Mouse (Mus musculus) kidney, adult 2 months (tissue): ENCODE measurements around the gene Zfp46.

Source experiments
- CTCF ChIP-seq: fragments of 200-500 bp; conservative IDR thresholded peaks from 2 replicates; pipeline ENCODE4 v1.5.1; 2011; ENCODE audit warnings: low read depth, mild to moderate bottlenecking, control low read depth, low read length, moderate library complexity, mixed read lengths; ENCODE audit not compliant: insufficient read depth, insufficient read length
- POLR2A ChIP-seq: fragments of 200-500 bp; IDR thresholded peaks from one replicate; pipeline ENCODE4 v1.6.1; 2011; ENCODE audit warnings: low read depth, low read length, control low read depth

GRCm38 (mm10) chr4:136324226-136324625 is 39.7 kb downstream of the Zfp46 start:
- TF ChIP-seq CTCF (peak; percentile 35), POLR2A (no peak)
